Mouse (Mus musculus): Measurements from ENCODE around the gene Vmn1r200.

DNA sequence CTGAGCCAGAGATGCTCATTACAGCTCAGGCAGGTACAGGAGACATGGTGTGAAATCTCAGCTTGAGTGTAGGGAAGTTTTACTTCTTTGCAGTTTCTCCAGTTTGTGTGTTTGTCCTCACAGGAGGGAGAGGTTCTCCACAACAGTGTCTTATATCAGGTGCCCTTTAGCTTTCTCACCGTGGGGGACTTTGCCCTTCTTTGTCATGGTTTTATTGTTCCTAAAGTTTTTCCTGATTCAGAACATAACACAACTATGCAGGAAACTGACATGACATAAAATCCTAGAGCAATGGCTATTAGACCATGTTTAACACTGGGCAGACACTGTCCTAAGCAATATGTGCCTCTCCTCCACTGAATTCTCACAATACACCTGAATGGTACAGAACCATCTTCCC is 39.4 kb upstream of the Vmn1r200 start:
- no peak for TF ChIP-seq CTCF (IDR thresholded peaks at IDR 0.05; ENCODE audit: insufficient read depth, low read length)
- TF ChIP-seq POLR2A (IDR thresholded peaks at IDR 0.05; ENCODE audit: borderline replicate concordance, extremely low read depth, low read depth, low read length), result no peak
